Mouse (Mus musculus) mesoderm, embryonic 11.5 days (tissue): Measurements from ENCODE around the gene Olfr56.
"Not testable (repeated sequence)": the region's sequence is repeated elsewhere in the genome, so short reads cannot be mapped to it uniquely, and the experiment has no call there.

ENCODE experiments used
- DNase-seq: peaks from one replicate; pipeline ENCODE4 v3.0.0-alpha.2; 2012; ENCODE audit warnings: low read depth, low spot score

Olfr56 gene

GRCm38 (mm10) chr11:49051894-49052293, 73.2 kb downstream of the Olfr56 start:
- not testable (repeated sequence) for DNase-seq

- DNase-seq = not testable (repeated sequence)
These were observed 81.4 kb downstream of the Olfr56 start for GRCm38 (mm10) chr11:49060061-49060460.

- not testable (repeated sequence) for DNase-seq
These were observed 83.2 kb downstream of the Olfr56 start for GRCm38 (mm10) chr11:49061865-49062264.

GRCm38 (mm10) chr11:49063713-49064469, 85.2 kb downstream of the Olfr56 start, which contains the start of gene Tgtp2:
Gene Tgtp2 (minus strand): TSS chr11:49064206.
- not testable (repeated sequence) for DNase-seq

- no peak for DNase-seq
These were observed 89.7 kb downstream of the Olfr56 start for GRCm38 (mm10) chr11:49068358-49068757.

DNA sequence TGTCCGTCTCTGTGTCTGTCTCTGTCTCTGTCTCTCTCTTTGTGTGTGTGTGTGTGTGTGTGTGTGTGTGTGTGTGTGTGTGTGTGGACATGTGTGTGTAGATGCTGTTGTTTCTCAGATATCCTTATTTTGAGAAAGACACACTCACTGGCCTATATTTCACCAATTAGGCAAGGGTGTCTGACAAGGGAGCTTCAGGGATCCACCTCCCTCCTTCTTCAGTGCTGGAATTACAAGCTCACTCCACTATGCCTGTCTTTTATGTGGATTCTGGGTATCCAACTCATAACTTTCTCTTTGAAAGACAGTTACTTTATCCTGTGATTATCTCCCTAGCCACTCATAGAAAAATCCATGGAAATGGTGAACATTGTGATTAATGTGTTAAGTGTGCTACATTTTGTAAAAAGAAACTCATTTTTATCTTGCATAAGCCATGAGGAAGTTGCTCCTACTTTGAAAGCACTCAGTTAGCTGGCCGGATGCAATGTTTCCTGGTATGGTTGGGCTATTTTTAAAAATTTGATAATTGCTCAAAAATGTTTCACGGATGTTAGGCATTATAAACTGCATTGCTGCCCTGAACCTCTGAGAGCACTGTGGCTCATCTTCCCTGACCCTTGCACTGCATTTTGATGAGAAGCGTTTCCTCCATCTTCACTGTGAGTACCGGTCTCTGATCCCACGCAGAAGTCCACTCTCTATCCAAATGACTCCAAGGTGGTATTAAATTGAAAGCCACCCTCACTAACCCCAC, 97.5 kb downstream of the Olfr56 start, which contains the start of gene Ifi47:
TSS of gene Ifi47 (plus strand) at position 587 of the 757 bp plus-strand sequence.
- not testable (repeated sequence) for DNase-seq

DNA sequence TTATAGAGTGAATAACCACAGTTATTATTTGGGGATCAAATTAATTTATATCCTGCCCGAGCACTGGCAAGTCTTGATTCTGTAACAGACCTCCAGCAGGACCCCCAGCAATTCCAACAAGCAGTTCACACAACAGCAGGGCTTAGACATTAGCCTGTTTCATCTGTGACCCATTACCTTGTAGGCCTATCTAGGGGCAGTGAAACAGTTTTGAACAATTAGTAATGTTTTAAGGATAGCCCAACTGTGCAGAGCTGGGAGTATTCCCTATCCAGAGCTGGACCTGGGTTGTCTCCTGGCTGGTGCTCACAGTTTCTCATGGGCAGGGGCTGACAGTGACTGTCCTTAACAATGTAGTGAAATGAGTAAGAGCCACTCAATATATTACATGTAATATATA, 98.3 kb downstream of the Olfr56 start:
- no peak for DNase-seq

DNA sequence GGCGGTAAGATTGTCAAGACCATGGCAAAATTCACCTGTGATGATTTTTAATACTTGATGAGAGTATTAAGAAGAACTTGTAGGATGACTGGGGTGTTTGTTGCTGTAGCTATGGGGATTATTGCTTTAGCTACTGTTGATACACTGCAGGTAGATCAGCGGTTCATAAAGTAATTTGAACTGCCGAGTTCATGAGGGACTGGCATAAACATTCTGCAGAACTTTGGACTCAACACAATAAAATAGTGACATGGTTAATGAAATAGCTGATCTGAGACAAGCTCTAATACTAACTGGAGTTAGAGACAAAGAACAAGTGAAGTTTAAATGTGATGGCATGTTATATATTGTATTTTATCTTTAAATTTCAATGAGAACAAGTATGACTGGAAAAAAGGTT, 100.0 kb downstream of the Olfr56 start:
- no peak for DNase-seq

GRCm38 (mm10) chr11:49080636-49081035, 101.9 kb downstream of the Olfr56 start:
- no peak for DNase-seq

DNA sequence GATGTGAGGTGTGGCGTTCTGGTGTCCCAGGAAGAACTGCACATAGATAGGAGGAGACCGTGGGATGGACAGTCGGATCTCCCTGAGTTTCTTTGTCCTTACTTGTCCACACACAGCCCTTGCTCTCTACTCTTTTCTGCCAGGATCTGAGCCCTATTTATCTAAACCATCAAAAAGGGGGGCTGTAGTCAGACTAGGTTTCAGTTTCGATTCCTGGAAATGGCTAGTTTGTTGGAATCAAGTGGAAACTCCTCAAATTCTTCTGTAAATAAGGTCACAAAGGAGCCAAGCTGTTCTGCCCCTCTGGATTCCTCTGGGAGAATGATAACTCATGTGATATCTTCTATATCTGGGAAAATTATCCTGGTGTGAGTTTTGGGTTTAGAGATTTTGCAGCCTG, 102.7 kb downstream of the Olfr56 start:
- no peak for DNase-seq

DNA sequence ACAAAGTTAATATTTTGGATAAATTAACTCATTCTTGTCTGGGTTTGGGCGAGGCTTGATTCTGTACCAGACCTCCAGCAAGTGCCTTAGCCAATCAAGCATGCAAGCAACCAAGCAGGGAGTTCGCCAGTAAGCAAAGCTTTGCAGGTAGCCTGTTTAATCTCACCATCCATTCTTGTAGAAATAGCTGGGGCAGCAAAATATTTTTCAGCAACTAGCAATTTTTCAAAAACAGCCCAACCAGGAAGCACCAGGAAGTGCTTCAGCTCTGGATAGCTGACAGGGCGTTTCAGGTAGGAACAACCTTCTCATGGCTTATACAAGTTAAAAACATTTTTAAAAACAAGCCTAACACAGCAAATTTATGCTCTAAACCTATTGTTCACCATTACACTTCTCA, 103.2 kb downstream of the Olfr56 start:
- no peak for DNase-seq

DNA sequence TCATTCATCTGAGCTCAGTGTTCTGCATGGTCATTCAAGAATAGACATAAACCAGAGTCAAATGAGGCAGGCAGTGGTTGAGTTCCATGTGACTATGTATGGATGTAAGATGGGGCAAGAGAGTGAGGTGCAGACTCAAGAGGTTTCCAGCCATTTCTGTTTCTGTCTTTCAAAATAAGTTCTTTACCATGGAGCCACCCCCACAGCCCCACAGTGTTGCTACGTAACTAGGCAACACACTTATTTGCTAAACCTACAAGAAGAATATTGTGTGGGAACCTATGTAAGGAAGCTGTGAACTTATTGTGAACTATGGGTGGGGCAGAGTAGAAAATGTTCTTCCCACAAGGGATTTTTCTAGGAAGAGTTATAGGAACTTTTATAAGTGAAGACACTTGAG, 104.5 kb downstream of the Olfr56 start:
- no peak for DNase-seq

DNA sequence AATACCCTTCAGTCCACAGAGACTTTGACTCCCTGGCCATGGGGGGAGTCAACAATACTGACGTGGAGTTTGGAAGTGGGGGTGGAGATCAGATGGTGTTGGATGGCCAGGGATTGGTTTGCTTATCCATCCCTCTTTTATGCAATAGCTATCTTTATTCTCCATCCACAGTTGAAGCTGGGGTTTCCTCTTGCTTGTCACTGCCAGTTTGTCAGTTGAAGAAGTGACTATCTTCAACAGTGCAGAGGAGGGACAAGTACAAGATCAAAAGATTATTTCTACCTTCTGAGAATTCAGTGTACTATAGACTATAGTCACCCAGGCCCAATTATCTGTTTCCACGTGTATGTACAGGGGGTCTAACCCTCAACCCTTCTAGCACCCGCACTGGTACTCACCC, 105.1 kb downstream of the Olfr56 start:
- no peak for DNase-seq

DNA sequence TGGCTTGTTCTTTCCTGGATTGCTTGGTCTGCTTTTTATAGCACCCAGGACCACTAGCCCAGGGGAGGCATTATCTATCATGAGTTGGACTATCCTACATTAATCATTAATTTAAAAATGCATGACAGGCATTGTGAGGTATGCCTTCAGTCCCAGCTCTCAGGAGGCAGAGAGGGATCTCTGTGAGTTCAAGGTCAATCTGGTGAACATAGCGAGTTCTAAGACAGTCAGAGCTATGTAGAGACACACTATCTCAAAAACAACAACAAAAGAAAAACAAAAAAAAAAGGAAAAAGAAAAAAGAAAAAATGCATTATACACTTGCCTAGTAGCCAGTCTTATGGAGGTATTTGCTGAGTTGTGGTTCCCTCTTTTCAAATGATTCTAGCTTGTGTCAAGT, 105.7 kb downstream of the Olfr56 start:
- no peak for DNase-seq

DNA sequence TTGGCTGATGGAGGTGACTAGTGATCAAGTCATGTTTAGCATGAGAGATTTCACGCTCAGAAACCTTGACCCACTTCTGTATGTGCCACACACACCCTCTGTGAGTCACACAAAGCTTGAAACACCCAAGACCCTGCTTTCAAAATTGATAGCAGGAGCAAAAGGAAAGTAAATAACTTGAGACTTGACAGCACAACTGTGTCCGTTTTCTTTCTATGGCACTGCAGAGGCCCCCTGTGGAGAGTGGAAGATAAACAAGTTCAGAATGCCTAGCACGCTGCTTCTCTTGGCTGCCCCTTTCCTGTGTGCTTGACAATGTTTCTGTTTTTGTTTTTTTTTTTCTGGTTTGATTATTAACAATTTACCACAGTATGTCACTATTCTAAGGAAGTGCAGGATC, 106.2 kb downstream of the Olfr56 start:
- DNase-seq = no peak

DNA sequence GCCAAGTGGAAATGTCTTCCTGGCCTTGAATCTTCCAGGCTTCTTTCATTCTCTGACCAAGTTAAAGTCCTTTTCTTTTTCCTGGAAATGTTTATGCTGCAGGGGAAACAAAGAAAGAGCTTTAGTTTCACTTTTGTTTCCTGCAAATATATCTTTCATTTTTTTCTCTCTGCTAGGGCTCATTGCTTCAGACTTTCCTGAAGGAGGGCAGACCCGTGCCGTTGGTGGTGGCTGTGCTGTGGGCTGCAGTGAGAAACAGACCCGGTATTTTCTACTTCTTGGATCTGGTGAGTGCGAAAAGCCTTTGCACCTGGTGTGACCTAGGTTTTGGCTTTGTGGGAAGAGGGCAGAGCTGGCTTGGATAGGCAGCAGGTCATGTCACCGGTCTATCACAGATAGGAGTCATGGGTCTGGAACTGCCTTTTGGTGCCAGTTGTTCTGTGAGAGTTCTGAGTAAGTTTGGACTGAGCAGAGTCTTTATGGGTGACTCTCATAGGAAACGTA, 108.2 kb downstream of the Olfr56 start:
- no peak for DNase-seq

- DNase-seq = no peak
These were observed 109.3 kb downstream of the Olfr56 start for GRCm38 (mm10) chr11:49087830-49088616.

GRCm38 (mm10) chr11:49088990-49089652, 110.4 kb downstream of the Olfr56 start:
- no peak for DNase-seq

GRCm38 (mm10) chr11:49089735-49090507, 111.2 kb downstream of the Olfr56 start:
- DNase-seq = no peak

DNA sequence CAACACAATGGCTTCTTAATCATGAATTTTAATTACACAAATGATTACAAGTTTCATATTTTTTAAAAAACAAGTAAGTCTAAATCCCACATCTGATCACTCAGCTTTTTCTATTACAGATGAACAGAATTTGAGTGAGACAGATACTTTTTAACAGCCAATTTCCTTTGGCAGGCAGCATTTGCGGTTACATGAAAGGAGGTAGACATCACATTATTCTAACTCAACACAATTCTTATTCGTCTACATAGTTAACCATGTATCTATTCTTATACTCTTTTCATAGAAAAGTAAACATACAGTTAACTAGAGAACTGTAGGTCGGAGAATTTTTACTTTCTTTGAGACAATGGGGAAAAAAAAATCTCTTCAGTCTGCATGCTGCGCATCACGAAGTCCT, 111.9 kb downstream of the Olfr56 start:
- DNase-seq = no peak

DNA sequence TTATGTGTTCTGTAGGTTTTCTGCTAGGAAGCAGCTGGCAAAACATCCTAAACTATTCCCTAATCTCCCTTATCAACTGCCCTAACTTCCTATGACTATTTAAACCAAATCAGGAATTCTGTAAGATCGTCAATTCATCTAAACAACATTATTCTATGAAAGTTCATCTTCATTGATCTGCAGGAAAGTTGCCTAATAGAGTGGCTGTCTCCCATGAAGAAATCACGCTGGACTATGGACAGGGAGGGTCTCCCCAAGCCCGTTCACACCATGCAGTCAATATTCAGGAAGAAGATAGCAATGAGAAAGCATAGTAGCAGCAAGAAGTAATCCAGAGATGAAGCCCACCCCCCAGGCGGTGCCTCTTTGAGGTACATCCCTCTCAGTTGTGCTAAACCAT, 112.5 kb downstream of the Olfr56 start:
- DNase-seq = no peak
